Mouse (Mus musculus) bone marrow, adult 2 months (tissue): ENCODE data around the gene Sgip1.

Source experiments
- CTCF ChIP-seq: fragments of 200-500 bp; IDR thresholded peaks from 2 replicates; pipeline ENCODE4 v1.5.1; 2011; ENCODE audit warnings: low read length, control low read depth; ENCODE audit not compliant: control insufficient read depth, insufficient read depth
- POLR2A ChIP-seq: fragments of 200-500 bp; IDR thresholded peaks from 2 replicates; pipeline ENCODE4 v1.6.1; 2011; ENCODE audit warnings: low read depth, mild to moderate bottlenecking, control low read depth, low read length, borderline replicate concordance; ENCODE audit not compliant: control insufficient read depth

- TF ChIP-seq CTCF (peak; percentile 51; the same call in 1 of the 2 replicates), POLR2A (no peak)
Measured at GRCm38 (mm10) chr4:102859259-102860194, 118.4 kb downstream of the Sgip1 start.
